Mouse (Mus musculus) forebrain, embryonic 15.5 days (tissue): ENCODE data around the gene Macrod2. TPM values are rescaled to one million over a fixed set of nuclear protein-coding genes. Genes with fewer than 3 reads are reported as not detected.

Experiments used
- ATAC-seq: fragments of 200-750 bp; cut with Nextera tagmentation; replicated peaks from 2 replicates; pipeline ENCODE4 v1.8.0; 2017; ENCODE audit warnings: mild to moderate bottlenecking, moderate TSS enrichment, moderate library complexity
- H3K27ac ChIP-seq: fragments of 300-500 bp; sonication (generic); replicated peaks from 2 replicates; pipeline ENCODE4 v1.5.1; 2015; ENCODE audit warnings: mild to moderate bottlenecking, inconsistent platforms
- H3K27me3 ChIP-seq: fragments of 300-500 bp; sonication (generic); 2 replicates; pipeline ENCODE4 v1.6.1; 2015; ENCODE audit warnings: inconsistent platforms
- H3K36me3 ChIP-seq: fragments of 300-500 bp; sonication (generic); 2 replicates; pipeline ENCODE4 v1.6.1; 2015; ENCODE audit warnings: mild to moderate bottlenecking, inconsistent platforms
- H3K4me1 ChIP-seq: fragments of 300-500 bp; sonication (generic); 2 replicates; pipeline ENCODE4 v1.6.1; 2015; ENCODE audit warnings: inconsistent platforms
- H3K4me2 ChIP-seq: fragments of 300-500 bp; sonication (generic); replicated peaks from 2 replicates; pipeline ENCODE4 v1.6.1; 2015; ENCODE audit warnings: mild to moderate bottlenecking, inconsistent platforms
- H3K4me3 ChIP-seq: fragments of 300-500 bp; sonication (generic); 2 replicates; pipeline ENCODE4 v1.5.1; 2015; ENCODE audit warnings: mild to moderate bottlenecking, inconsistent platforms
- H3K9ac ChIP-seq: fragments of 300-500 bp; sonication (generic); replicated peaks from 2 replicates; pipeline ENCODE4 v1.6.1; 2015; ENCODE audit warnings: mild to moderate bottlenecking, inconsistent platforms
- H3K9me3 ChIP-seq: fragments of 300-500 bp; sonication (generic); 2 replicates; pipeline ENCODE4 v1.6.1; 2016; ENCODE audit warnings: inconsistent platforms
- WGBS: fragments of 180-500 bp; shearing (Covaris S2); methylation state at CpG from one replicate; pipeline ENCODE4 v1.1.7; 2015; ENCODE audit warnings: mixed read lengths; 5-methylcytosine and 5-hydroxymethylcytosine counted together
- polyA plus RNA-seq: library from polyadenylated mRNA; unstranded; fragments of >200 nt; fragmentation: Nextera tagmentation; extraction: Ambion mirVana; gene quantifications from 2 replicates; pipeline ENCODE4 v1.2.1, GENCODE M21; 2015

The Macrod2 gene
- polyA plus RNA-seq, 1 experiment from 2014 or later, result 93.1 TPM

DNA sequence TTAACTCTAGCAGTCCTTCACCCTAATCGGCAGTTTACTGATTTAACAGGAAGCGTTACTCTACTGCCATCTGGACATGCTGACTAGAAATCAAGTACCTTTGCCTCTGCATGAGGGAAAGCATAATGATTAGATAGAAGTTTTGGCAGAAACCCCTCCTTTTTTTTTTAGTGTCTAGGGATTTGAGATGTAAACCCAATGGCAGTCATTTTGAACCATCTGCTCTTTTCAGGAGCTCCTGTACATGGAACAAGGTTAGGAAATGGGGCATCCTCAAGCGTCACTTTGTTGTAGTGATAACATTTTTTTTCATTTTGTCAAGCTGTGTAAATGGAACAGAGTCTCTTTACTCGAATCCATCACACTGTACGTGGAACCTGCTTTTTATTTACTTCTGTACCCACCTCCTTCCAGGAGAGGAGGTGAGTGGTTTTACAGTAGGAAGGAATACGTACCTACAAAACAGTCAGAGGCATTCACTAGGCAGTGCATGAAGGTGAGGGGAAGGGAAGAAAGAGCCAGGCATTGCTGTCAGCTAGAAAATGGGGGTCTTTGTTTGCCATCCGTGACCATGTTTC is 503.4 kb downstream of the Macrod2 start:
- H3K9me3 ChIP-seq, result no peaks in the 10 kb centered on the region
- 0 out of 2 replicates have a peak overlapping the region, but pooled peaks have one; percentile 16 for H3K27ac ChIP-seq
- 45% methylated on average over 7 of the region's 7 CpGs for WGBS
- H3K36me3 ChIP-seq, result no peaks in the 10 kb centered on the region
- no peak overlapping the region for H3K4me2 ChIP-seq
- no peak overlapping the region for H3K9ac ChIP-seq
- no peaks in the 10 kb centered on the region for H3K27me3 ChIP-seq
- peak; percentile 35; the same call in 1 of the 2 replicates for ATAC-seq
- H3K4me1 ChIP-seq, result peaks cover 6% of the 10 kb centered on the region; the same call in 1 of the 2 replicates
- no peak overlapping the region for H3K4me3 ChIP-seq

DNA sequence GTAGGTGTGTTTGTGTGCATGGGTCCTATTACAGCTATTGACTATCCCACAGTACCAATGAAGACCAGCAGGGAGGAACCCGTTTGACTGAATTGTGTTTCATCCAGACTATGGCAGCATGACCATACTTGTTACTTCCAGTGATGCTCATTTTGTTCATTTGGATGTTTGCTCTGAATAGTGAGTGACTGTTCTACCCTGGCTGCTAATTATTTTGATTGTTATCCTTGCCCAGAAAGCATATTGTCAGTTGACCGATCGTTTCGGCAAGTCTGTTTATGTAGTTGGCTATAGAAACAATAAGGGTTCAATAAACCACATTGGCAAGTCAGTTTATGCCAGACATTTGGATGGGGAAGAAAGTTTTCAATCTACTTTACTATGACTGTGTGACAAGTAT is 510.2 kb downstream of the Macrod2 start:
- no peaks in the 10 kb centered on the region for H3K4me1 ChIP-seq
- ATAC-seq, result no peak
- H3K36me3 ChIP-seq, result no peaks in the 10 kb centered on the region
- H3K27ac ChIP-seq, result no peak overlapping the region
- no peak overlapping the region for H3K9ac ChIP-seq
- H3K9me3 ChIP-seq, result no peaks in the 10 kb centered on the region
- 21% methylated on average over 4 of the region's 4 CpGs for WGBS
- no peaks in the 10 kb centered on the region for H3K27me3 ChIP-seq
- H3K4me3 ChIP-seq, result no peak overlapping the region
- no peak overlapping the region for H3K4me2 ChIP-seq

DNA sequence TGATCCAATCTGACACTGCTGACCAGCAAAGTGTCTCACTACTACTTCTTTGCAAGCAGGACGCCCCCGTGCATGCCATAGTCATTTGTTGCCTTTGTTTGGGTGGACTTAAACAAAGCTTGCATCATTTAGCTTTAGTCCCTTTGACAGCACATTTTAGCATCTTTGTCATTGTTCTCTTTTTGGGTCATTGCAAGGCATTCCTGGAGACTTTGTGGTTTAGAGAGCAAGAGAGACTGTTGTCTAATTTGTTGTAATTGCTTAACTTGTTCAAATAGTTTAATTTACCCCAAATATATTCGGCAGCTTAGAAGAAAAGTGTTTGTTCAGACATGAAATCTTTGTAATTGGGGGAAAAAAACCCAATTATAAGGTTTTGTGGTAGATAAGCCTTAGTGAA is 511.0 kb downstream of the Macrod2 start:
- no peak overlapping the region for H3K27ac ChIP-seq
- ATAC-seq, result no peak
- H3K4me1 ChIP-seq, result no peaks in the 10 kb centered on the region
- H3K27me3 ChIP-seq, result no peaks in the 10 kb centered on the region
- no peaks in the 10 kb centered on the region for H3K36me3 ChIP-seq
- H3K4me2 ChIP-seq, result no peak overlapping the region
- no peak overlapping the region for H3K4me3 ChIP-seq
- no peak overlapping the region for H3K9ac ChIP-seq
- H3K9me3 ChIP-seq, result no peaks in the 10 kb centered on the region
- WGBS, result 20% methylated on average over 3 of the region's 3 CpGs

DNA sequence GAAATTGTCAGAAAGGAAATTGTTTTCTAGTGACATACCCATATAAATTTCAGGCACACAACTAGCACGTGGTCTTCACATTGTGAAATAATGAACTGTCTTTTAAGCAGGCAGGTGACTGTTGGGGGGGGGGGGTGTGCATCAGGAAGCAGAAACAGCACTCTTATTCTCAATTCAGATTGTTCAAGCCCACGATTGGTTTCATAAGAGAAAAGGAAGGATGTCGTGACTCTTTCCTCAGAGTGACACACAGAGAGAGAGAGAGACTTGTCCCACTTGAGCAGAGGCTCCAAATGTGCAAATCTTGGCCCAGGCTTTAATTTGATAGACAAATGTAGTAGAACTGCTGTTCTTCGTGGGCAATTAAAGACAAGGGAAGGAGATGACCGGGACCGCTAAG is 516.4 kb downstream of the Macrod2 start:
- Histone ChIP-seq H3K4me1 (peaks cover 10% of the 10 kb centered on the region), H3K36me3 (no peaks in the 10 kb centered on the region), H3K9me3 (no peaks in the 10 kb centered on the region), H3K9ac (no peak overlapping the region), H3K4me3 (no peak overlapping the region), H3K27ac (no peak overlapping the region), H3K4me2 (no peak overlapping the region), H3K27me3 (no peaks in the 10 kb centered on the region)
- 38% methylated on average over 6 of the region's 6 CpGs for WGBS
- no peak for ATAC-seq

DNA sequence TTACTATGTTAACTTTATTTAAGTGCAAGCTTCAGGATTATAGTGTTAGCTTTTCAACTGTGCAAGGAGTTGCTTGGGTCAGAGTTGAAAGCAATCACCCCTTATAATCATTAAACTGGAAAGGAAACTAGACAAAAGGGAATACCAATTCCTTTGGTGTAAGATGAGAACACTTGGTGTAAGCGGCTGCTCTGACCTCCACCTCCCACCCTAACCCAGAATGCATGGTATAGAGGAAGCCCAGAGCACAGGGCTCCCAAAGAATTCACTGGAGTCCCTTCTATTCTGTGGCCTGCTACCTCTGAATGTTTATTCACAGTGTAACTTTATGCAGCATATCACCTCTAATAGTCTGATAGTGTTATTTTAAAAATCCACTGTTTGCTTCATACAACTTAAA is 517.1 kb downstream of the Macrod2 start:
- ATAC-seq, result no peak
- Histone ChIP-seq H3K9me3 (no peaks in the 10 kb centered on the region), H3K4me1 (peaks cover 10% of the 10 kb centered on the region), H3K4me2 (no peak overlapping the region), H3K4me3 (no peak overlapping the region), H3K9ac (no peak overlapping the region), H3K27me3 (no peaks in the 10 kb centered on the region), H3K27ac (no peak overlapping the region), H3K36me3 (no peaks in the 10 kb centered on the region)
- WGBS, result 31% methylated on average over 1 of the region's 1 CpGs

DNA sequence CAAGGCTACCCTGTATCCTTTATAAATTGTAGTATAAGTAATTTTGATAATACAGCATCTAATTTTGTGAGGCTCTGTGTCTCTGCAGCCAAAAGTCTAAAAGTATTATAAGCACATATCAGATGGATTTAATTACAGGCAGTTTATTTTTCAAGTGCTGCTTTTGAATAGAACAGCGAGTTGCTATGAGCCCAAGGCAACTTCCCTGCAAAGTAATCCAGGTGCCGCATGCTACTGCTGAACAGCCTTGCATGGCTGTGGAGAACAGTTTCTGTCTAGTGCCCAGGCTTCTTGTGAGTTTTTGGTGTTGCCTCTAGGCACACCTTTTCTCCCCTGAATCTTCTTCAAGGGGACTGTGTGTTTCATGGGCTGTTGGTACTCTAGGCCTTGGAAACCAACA is 517.8 kb downstream of the Macrod2 start:
- no peaks in the 10 kb centered on the region for H3K27me3 ChIP-seq
- H3K4me3 ChIP-seq, result no peak overlapping the region
- WGBS, result 48% methylated on average over 2 of the region's 2 CpGs
- no peak overlapping the region for H3K9ac ChIP-seq
- H3K36me3 ChIP-seq, result no peaks in the 10 kb centered on the region
- H3K4me2 ChIP-seq, result no peak overlapping the region
- ATAC-seq, result no peak
- peaks cover 10% of the 10 kb centered on the region for H3K4me1 ChIP-seq
- no peaks in the 10 kb centered on the region for H3K9me3 ChIP-seq
- H3K27ac ChIP-seq, result no peak overlapping the region

DNA sequence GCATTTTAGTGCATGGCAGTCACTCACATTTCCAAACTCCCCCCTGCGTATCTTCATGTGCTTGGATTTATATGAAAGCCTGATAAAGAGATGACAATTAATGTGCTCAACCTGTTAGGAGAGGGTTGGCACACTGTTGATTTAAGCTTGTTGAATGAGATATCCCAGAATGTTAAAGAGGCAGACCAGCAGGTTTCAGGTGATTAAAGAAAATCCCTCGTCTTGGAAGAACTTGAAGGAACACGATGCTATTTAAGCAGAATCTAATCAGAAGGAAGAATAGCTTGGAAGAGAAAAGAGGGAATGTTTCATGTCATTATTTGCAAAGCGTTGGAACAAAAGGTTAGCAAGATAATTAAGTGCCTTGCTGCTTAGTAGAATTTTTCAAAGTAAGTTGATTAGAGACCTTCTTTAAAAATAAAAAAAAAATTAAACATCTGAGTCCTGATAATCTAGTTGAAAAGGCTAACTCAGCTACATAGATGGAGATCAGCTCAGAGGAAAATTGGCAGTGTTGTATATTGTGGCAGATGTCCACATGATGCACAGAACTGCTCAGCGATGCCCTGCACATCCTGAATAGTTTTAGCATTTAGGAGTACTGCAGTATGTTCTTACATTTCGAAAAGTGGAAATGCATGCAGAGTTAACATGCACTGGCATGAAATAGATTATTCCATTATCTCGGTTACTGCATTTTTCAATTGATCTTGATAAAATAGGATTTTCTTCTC is 518.7 kb downstream of the Macrod2 start:
- H3K27ac ChIP-seq, result 0 out of 2 replicates have a peak overlapping the region, but pooled peaks have one; percentile 1
- ATAC-seq, result no peak; the same call in 1 of the 2 replicates
- no peaks in the 10 kb centered on the region for H3K27me3 ChIP-seq
- H3K4me3 ChIP-seq, result no peak overlapping the region
- H3K4me1 ChIP-seq, result peaks cover 10% of the 10 kb centered on the region
- no peak overlapping the region for H3K9ac ChIP-seq
- H3K36me3 ChIP-seq, result no peaks in the 10 kb centered on the region
- H3K9me3 ChIP-seq, result no peaks in the 10 kb centered on the region
- no peak overlapping the region for H3K4me2 ChIP-seq
- WGBS, result 27% methylated on average over 7 of the region's 7 CpGs

DNA sequence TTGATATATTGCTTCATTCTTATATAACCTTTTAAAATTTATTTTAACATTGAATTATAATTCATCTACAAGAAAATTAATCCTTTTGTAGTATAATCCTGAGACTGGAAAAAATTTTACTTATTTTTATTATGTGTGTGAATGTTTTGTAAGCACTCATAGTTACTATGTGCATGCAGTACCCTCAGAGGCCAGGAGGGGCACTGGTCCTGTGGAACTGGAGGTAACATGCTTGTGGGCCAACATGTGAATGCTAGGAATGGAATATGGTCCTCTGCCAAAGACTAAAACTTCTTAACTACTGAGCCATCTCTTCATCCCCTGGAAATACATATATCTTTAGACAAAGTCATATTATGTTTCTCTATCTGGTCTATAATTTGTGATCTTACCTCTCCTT is 531.8 kb downstream of the Macrod2 start:
- H3K4me2 ChIP-seq, result no peak overlapping the region
- ATAC-seq, result no peak
- H3K36me3 ChIP-seq, result no peaks in the 10 kb centered on the region
- no peak overlapping the region for H3K9ac ChIP-seq
- no peaks in the 10 kb centered on the region for H3K9me3 ChIP-seq
- H3K27me3 ChIP-seq, result no peaks in the 10 kb centered on the region
- H3K27ac ChIP-seq, result no peak overlapping the region
- no peak overlapping the region for H3K4me3 ChIP-seq
- no peaks in the 10 kb centered on the region for H3K4me1 ChIP-seq

DNA sequence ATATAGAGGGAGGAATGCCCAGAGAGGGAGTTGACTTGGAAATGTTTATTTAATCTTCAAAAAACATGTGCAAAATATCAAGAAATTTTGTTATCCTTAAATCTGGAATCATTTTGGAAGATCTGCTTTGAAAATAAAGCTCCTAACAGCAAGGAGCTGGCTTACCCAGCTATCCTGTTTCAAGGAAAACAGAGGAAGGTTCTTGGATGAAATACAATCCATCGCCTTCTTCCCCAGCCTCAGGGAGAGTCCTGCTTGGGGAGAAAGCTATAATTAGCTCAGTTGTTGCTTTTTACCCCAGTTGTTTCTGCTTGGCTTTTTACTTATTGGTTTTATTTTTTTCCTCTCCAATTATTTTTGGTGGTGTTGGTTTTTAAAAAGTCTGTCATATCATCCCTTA is 539.4 kb downstream of the Macrod2 start:
- H3K4me1 ChIP-seq, result no peaks in the 10 kb centered on the region
- no peak overlapping the region for H3K9ac ChIP-seq
- H3K4me2 ChIP-seq, result no peak overlapping the region
- H3K9me3 ChIP-seq, result no peaks in the 10 kb centered on the region
- 79% methylated on average over 1 of the region's 1 CpGs for WGBS
- no peaks in the 10 kb centered on the region for H3K27me3 ChIP-seq
- no peak overlapping the region for H3K27ac ChIP-seq
- H3K36me3 ChIP-seq, result no peaks in the 10 kb centered on the region
- ATAC-seq, result no peak
- H3K4me3 ChIP-seq, result no peak overlapping the region

DNA sequence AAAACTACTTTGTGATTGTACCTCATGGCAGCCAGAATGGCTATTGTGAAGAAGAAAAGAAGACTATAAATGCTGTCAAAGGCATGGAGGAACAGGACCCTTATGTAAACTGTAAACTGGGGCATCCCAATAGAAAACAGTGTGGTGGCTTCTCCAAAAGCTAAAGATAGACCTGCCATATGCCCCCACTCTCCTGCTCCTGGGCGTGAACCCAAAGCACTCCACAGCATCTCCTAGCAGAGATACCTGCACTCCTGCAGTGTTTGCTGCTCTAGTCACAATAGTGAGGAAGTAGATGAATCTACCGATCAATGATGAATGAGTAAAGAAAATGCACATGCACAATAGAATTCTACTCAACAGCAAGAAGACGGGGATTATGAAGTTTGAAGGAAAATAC is 554.4 kb downstream of the Macrod2 start:
- no peaks in the 10 kb centered on the region for H3K27me3 ChIP-seq
- H3K36me3 ChIP-seq, result no peaks in the 10 kb centered on the region
- H3K4me2 ChIP-seq, result no peak overlapping the region
- no peak overlapping the region for H3K27ac ChIP-seq
- H3K4me3 ChIP-seq, result no peak overlapping the region
- H3K4me1 ChIP-seq, result no peaks in the 10 kb centered on the region
- WGBS, result 94% methylated on average over 3 of the region's 3 CpGs
- H3K9ac ChIP-seq, result no peak overlapping the region
- no peaks in the 10 kb centered on the region for H3K9me3 ChIP-seq
- no peak for ATAC-seq

DNA sequence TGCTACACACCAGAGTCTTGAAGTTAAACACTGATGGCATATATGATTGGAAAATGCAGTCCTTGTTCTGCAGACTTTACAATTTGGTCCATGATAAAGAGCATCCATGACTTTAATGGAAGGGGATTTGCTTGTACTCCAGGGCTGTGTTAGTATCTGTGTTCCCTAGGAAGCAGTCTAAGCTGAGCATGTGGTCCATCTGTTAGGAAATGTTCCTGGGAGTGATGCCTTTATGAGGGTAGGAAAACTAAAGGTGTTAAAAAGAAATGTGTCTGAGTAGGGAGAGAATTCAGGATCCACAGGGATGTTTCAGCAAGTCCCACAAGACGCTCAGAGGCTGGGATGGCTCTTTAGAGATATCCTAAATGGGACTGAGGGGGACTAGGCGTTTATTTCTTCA is 564.1 kb downstream of the Macrod2 start:
- Histone ChIP-seq H3K9me3 (no peaks in the 10 kb centered on the region), H3K4me1 (no peaks in the 10 kb centered on the region), H3K27me3 (no peaks in the 10 kb centered on the region), H3K36me3 (no peaks in the 10 kb centered on the region), H3K27ac (no peak overlapping the region), H3K4me2 (no peak overlapping the region), H3K9ac (no peak overlapping the region), H3K4me3 (no peak overlapping the region)
- ATAC-seq, result peak; percentile 64; the same call in 1 of the 2 replicates
- 70% methylated on average over 2 of the region's 2 CpGs for WGBS

DNA sequence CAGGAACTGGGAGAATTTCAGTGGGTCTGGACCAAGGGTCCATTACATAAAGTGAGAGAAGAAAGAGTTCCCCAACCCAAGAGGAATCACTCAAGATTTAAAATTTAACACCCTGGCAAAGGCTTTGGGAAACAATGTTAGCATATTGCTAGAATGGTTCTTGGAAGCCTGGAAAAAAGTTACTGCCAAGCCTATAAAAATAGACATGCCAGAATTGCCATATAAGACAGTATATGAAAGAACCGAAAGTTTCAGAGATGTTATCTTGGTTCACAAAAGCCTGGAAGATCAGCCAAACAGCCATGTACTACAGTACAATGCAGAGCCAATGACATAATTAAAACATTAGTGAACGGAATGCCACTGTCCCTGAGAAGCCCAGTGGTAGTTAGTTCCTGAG is 575.1 kb downstream of the Macrod2 start:
- Histone ChIP-seq H3K4me3 (no peak overlapping the region), H3K4me2 (no peak overlapping the region), H3K27ac (no peak overlapping the region), H3K9me3 (no peaks in the 10 kb centered on the region), H3K9ac (no peak overlapping the region), H3K4me1 (no peaks in the 10 kb centered on the region), H3K27me3 (no peaks in the 10 kb centered on the region), H3K36me3 (no peaks in the 10 kb centered on the region)
- ATAC-seq, result no peak
- WGBS, result 82% methylated on average over 2 of the region's 2 CpGs

DNA sequence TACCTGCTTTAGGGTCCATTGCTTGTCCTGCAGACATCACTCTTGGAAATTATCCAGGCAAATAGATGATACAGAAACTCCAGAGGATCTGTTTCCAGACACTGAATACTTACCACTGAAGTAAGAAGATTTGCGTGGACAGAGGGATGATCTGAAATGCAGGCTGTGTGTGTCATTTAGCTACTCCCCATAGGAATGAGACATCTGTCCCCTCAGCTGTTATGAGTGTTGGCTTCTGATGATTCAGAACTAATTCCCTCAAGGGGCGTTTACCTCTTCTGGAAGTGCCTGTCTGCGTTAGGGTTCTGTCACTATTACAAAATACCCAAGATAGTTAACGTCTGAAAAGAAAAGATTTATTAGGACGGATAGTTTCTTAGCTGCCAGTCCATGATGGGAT is 576.7 kb downstream of the Macrod2 start:
- no peaks in the 10 kb centered on the region for H3K4me1 ChIP-seq
- no peaks in the 10 kb centered on the region for H3K36me3 ChIP-seq
- H3K27ac ChIP-seq, result no peak overlapping the region
- H3K9ac ChIP-seq, result no peak overlapping the region
- no peak overlapping the region for H3K4me2 ChIP-seq
- no peak for ATAC-seq
- no peaks in the 10 kb centered on the region for H3K27me3 ChIP-seq
- no peaks in the 10 kb centered on the region for H3K9me3 ChIP-seq
- H3K4me3 ChIP-seq, result no peak overlapping the region
- WGBS, result 74% methylated on average over 5 of the region's 5 CpGs
